Mouse (Mus musculus) lung, postnatal 4 days (tissue): ENCODE measurements at regions not wholly inside any gene's neighbourhood (a gene's known extent, or its start where the extent isn't known, plus 50 kb on each side); places are given as distances from the start of the nearest gene placed in this dataset.
"Not testable (repeated sequence)": the region's sequence is repeated elsewhere in the genome, so short reads cannot be mapped to it uniquely, and the experiment has no call there.

Experiments
- DNase-seq, 2 experiments: peaks; one replicate each; pipeline ENCODE4 v3.0.0; 2021

- no peak for DNase-seq
Observed at GRCm38 (mm10) chr10:85242701-85243100, 57.8 kb upstream of the Cry1 start.

GRCm38 (mm10) chr10:85243556-85243955 lies 58.7 kb upstream of the Cry1 start:
- no peak for DNase-seq

- no peak for DNase-seq
Observed at GRCm38 (mm10) chr10:85265746-85266145, 80.9 kb upstream of the Cry1 start.

GRCm38 (mm10) chr10:85266148-85266547 lies 81.3 kb upstream of the Cry1 start:
- DNase-seq = peak in 1 of 2 experiments; percentile 9

GRCm38 (mm10) chr10:85266796-85267195 lies 81.9 kb upstream of the Cry1 start:
- DNase-seq = no peak

GRCm38 (mm10) chr10:85270209-85270608 lies 85.3 kb upstream of the Cry1 start:
- no peak for DNase-seq

- no peak for DNase-seq
Observed at GRCm38 (mm10) chr10:85276793-85277192, 91.9 kb upstream of the Cry1 start.

GRCm38 (mm10) chr10:85291733-85292476 lies 94.7 kb upstream of the Btbd11 start:
- no peak for DNase-seq

GRCm38 (mm10) chr10:85292477-85292855 lies 94.1 kb upstream of the Btbd11 start:
- no peak for DNase-seq

- DNase-seq = no peak
Observed at GRCm38 (mm10) chr10:85293071-85293783, 93.4 kb upstream of the Btbd11 start.

- DNase-seq = no peak
Observed at GRCm38 (mm10) chr10:85295133-85295887, 91.3 kb upstream of the Btbd11 start.

- no peak for DNase-seq
Observed at GRCm38 (mm10) chr10:85311781-85312180, 74.8 kb upstream of the Btbd11 start.

- not testable (repeated sequence) for DNase-seq
Observed at GRCm38 (mm10) chr10:85313331-85313730, 73.3 kb upstream of the Btbd11 start.

- peak; percentile 6 to 36 for DNase-seq
Observed at GRCm38 (mm10) chr10:85320971-85321370, 65.6 kb upstream of the Btbd11 start.

- DNase-seq = no peak
Observed at GRCm38 (mm10) chr10:85322280-85322679, 64.3 kb upstream of the Btbd11 start.

GRCm38 (mm10) chr10:85329382-85329781 lies 57.2 kb upstream of the Btbd11 start:
- no peak for DNase-seq

GRCm38 (mm10) chr10:85330938-85331691 lies 55.5 kb upstream of the Btbd11 start:
- DNase-seq = peak; percentile 42 to 59
